Mouse (Mus musculus) bone marrow, adult 2 months (tissue): Measurements from ENCODE around the gene Tmem59. TPM values are rescaled to one million over a fixed set of nuclear protein-coding genes. Genes with fewer than 3 reads are reported as not detected.

Source experiments
- H3K27ac ChIP-seq: fragments of 200-500 bp; 2 replicates; pipeline ENCODE4 v1.5.1; 2012; ENCODE audit warnings: low read depth, mild to moderate bottlenecking, control low read depth, inconsistent platforms, low read length; ENCODE audit not compliant: control insufficient read depth, poor library complexity, insufficient read depth
- H3K4me1 ChIP-seq: fragments of 200-500 bp; 2 replicates; pipeline ENCODE4 v1.6.1; 2011; ENCODE audit warnings: low read length; ENCODE audit not compliant: control insufficient read depth, insufficient read depth
- H3K4me3 ChIP-seq: fragments of 200-500 bp; replicated peaks from 2 replicates; pipeline ENCODE3; 2011; ENCODE audit warnings: mild to moderate bottlenecking, low read depth, low read length, control low read depth; ENCODE audit not compliant: control insufficient read depth
- CTCF ChIP-seq: fragments of 200-500 bp; IDR thresholded peaks from 2 replicates; pipeline ENCODE4 v1.5.1; 2011; ENCODE audit warnings: low read length, control low read depth; ENCODE audit not compliant: control insufficient read depth, insufficient read depth
- POLR2A ChIP-seq: fragments of 200-500 bp; IDR thresholded peaks from 2 replicates; pipeline ENCODE4 v1.6.1; 2011; ENCODE audit warnings: low read depth, mild to moderate bottlenecking, control low read depth, low read length, borderline replicate concordance; ENCODE audit not compliant: control insufficient read depth
- WGBS: fragments of 180-500 bp; shearing (Covaris S2); methylation state at CpG from one replicate; pipeline ENCODE4 v1.1.7; 2018; 5-methylcytosine and 5-hydroxymethylcytosine counted together
- polyA plus RNA-seq: library from polyadenylated mRNA; stranded (reverse); fragments of >200 nt; gene quantifications from 2 replicates; pipeline ENCODE4 v1.2.4, GENCODE M21; 2011; ENCODE audit warnings: low replicate concordance; ENCODE audit not compliant: missing spikeins, insufficient read depth, insufficient read length

Tmem59 gene
- polyA plus RNA-seq, 1 experiment, result 44.6 TPM

DNA sequence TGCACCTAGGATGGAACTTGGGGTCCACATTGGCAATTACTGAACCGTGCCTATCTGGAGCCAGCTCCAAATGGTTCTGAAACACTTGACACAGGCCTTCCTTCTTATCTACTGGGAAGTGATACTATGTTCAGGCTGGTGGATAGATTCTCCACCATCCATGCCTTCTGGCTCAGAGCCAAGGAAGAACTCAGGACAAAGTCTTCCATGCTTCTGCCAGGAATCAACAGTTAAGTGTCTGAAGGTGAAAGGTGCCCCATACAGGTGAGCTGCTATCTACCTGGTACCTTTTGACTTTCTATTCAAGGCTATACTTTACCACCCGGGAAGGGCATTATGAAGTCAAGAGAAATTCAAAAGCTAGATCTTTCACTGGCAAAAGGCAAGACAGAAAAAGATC lies 60.1 kb downstream of the Tmem59 start:
- TF ChIP-seq POLR2A, result no peak
- no peak for TF ChIP-seq CTCF
- Histone ChIP-seq H3K4me1 (no peaks in the 10 kb centered on the region), H3K27ac (no peak overlapping the region), H3K4me3 (no peak overlapping the region)
- 78% methylated on average over 2 of the region's 2 CpGs for WGBS

DNA sequence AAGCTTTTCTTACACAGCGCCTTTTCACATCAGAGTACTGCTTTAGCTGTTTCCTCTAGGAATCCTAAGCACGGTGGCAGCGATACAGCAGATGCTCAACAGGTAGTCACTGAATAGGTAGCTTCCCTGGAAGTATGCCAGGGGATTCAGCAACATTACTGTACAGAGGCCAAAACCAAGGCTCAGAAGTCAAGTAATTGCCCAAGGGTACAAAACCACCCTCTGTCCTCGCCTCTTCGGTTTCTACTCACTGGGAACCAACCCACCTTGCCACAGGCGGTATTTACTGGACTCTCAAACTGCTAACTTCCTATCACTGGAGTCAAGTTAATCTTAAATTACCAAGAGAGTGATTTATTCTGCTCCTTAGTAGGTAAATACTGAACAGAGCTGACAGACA lies 62.0 kb downstream of the Tmem59 start:
- no peak overlapping the region for H3K4me3 ChIP-seq
- 95% methylated on average over 6 of the region's 6 CpGs for WGBS
- TF ChIP-seq CTCF (no peak), POLR2A (no peak)
- H3K27ac ChIP-seq, result no peak overlapping the region
- no peaks in the 10 kb centered on the region; the same call in 1 of the 2 replicates for H3K4me1 ChIP-seq

DNA sequence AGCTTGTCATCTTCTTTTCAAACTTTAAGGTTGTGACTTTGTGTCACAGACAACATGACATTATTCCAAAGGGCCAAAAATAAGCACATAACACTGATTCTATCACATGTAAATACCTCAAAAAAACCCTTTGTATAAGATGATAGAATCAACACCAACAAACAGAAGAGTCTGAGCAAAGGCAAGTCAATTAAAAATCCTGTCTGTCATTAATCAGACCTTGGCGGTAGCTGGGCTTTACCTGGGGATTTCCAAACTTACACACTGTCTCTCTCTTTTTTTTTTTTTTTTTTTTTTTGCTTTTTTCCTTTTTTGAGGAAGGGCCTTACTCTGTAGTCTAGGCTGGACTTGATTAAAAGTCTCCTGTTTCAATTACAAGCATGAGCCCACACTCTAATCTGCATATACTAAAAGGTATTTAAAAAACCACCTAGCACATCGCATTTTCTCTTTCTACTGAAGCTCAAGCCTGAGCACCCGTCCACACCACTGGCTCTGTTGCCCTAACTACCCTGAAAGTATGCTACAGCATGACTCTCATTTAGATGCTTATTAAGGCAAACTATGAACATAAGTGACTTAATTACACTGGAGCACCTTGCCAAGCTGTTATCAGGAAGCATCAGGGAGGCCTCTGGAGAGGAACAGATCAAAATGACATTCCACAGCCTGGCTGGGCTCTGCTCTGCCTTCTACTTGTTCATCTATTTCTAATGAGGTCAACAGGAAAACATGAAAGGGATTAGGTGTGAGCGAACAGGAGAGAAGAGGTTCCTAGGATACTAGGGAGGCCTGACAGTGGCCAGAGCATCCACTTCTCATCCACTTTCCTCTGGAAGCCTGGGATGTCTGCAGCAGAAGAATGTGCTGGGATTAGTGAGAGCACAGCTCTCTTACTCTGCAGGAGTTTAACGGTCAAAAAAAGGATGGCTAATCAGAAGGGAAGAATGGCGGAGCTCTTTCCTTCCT lies 65.5 kb downstream of the Tmem59 start:
- TF ChIP-seq CTCF (no peak), POLR2A (no peak)

DNA sequence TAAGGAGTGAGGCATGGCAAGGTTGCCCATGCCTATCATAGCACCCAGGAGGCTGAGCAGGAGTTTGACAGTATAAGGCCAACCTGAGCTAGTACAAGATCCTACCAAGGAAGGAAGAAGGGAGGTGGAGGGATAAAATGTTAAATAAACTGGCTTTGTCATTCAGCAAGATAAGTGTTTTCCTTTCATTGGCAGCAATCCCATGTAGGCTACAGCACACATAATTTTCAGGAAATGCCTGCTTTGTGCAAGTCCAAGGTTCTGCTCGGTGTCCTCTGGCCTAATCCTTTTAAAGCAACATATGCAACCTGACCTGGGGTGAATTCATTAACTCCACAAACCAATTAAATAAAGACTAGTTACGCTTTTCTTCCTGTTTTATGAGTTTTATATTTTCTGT lies 67.2 kb downstream of the Tmem59 start:
- TF ChIP-seq POLR2A, result no peak
- no peak for TF ChIP-seq CTCF
- no peaks in the 10 kb centered on the region; the same call in 1 of the 2 replicates for H3K4me1 ChIP-seq
- WGBS, result 58% methylated on average over 2 of the region's 2 CpGs
- H3K4me3 ChIP-seq, result no peak overlapping the region
- H3K27ac ChIP-seq, result no peak overlapping the region

More for the DNA sequence above, 65.5 kb downstream of the Tmem59 start:
- Histone ChIP-seq H3K27ac (no peak overlapping the region), H3K4me1 (no peaks in the 10 kb centered on the region; the same call in 1 of the 2 replicates), H3K4me3 (no peak overlapping the region)
- 87% methylated on average over 6 of the region's 6 CpGs for WGBS

DNA sequence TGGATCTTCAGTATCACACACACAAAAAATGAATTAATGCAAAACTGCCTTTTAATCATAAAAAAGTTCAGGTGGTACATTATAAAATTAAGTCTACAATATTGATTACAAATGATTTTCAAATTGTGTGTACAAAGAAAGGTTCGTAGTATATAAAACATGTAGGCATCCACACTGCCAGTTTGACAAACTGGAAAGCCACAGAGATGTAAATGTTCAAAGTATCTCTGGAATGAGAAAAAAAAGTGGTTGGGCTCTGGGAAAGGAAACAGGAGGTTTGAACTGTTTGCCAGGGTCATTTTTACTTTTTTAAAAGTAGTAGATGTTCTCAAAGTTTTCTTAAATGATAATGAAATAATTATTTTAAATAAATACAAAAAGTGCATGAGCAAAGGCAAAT lies 67.8 kb downstream of the Tmem59 start:
- H3K27ac ChIP-seq, result no peak overlapping the region
- 75% methylated on average over 1 of the region's 1 CpGs for WGBS
- no peak overlapping the region for H3K4me3 ChIP-seq
- TF ChIP-seq CTCF (no peak), POLR2A (no peak)
- H3K4me1 ChIP-seq, result no peaks in the 10 kb centered on the region; the same call in 1 of the 2 replicates

DNA sequence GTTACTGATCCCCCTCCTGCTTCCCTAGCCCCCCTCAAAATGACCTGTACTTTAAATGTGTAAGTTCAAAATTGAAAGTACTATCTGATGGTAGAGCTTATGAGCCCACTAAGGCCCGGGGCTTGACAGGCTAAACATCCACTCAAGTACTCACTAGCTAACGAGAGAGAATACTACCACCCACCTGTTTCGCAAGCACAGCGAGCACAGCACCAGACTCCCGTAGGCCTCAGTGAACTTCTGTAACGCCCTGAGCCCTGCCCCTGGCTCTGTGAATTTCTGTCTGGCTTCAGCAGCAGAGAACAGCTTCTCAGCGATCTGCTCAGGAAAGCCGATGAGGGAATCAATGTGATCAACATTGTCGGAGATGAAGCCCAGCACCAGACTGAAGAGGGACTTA lies 68.9 kb downstream of the Tmem59 start:
- Histone ChIP-seq H3K4me3 (no peak overlapping the region), H3K27ac (no peak overlapping the region), H3K4me1 (no peaks in the 10 kb centered on the region; the same call in 1 of the 2 replicates)
- TF ChIP-seq CTCF, result no peak
- TF ChIP-seq POLR2A, result no peak
- 66% methylated on average over 9 of the region's 9 CpGs for WGBS

DNA sequence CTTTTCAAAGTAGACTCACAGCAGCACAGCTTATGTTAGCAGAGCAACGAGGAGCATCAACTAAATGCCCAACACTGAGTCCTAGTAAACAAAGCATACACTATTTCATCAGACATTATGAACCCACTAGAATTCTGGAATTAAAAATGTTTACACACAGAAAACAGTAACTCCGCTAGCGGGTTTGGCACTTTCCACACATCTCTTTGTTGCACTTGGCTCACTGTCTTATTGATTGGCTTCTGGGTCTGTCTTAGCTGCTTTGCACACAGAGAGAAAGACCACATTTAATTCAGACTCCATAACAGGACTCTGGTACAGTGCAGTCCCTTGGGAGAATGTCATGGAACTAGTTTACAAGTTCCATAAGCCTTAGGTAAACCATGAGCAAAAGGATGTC lies 69.9 kb downstream of the Tmem59 start:
- no peak overlapping the region for H3K27ac ChIP-seq
- peaks cover 1% of the 10 kb centered on the region; the same call in 1 of the 2 replicates for H3K4me1 ChIP-seq
- TF ChIP-seq CTCF (no peak), POLR2A (no peak)
- WGBS, result 89% methylated on average over 3 of the region's 3 CpGs
- H3K4me3 ChIP-seq, result no peak overlapping the region

DNA sequence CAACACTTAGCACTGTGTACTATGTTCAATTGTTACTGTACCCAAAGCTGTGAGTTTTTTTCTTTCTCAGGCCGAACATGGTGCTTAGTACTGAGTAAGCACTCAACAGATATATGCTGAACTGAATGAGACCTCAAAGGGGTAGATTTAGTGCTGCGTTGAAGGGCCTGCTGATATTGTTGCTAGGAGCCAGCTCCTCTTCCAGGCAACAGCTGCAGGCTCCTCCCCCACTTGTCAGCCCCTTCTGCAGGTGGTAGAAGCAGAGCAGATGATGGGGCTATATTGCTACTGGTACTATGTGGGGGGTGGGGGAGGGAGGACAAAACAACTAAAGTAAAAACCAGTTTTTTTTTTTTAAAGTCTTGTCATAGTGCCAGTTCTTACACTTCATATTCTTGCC lies 71.3 kb downstream of the Tmem59 start:
- H3K27ac ChIP-seq, result no peak overlapping the region
- WGBS, result 77% methylated on average over 2 of the region's 2 CpGs
- H3K4me1 ChIP-seq, result peaks cover 1% of the 10 kb centered on the region; the same call in 1 of the 2 replicates
- no peak overlapping the region for H3K4me3 ChIP-seq
- TF ChIP-seq CTCF (no peak), POLR2A (no peak)
